Mouse (Mus musculus) MEL (cell line): ENCODE data around the gene Pgm3. TPM values are rescaled to one million over a fixed set of nuclear protein-coding genes. Genes with fewer than 3 reads are reported as not detected.

Experiments
- polyA plus RNA-seq, 2 experiments: library from polyadenylated mRNA; stranded (reverse) in 1 of 2; unstranded in 1 of 2; fragments of >175 nt in 1 of 2; fragments of >200 nt in 1 of 2; gene quantifications; 2 replicates each; pipeline versions ENCODE4 v1.2.1 to v1.2.4; 2012; ENCODE audit warnings: low replicate concordance in 2 of 2, low read depth in 1 of 2; ENCODE audit not compliant: insufficient read length in 2 of 2, insufficient read depth in 1 of 2, missing spikeins in 1 of 2
- total RNA-seq: library from RNA; depleted of rRNA; stranded (reverse); fragments of 300-350 nt; gene quantifications from 2 replicates; pipeline ENCODE4 v1.2.3, GENCODE M21; 2012; rRNA removed

Pgm3 gene
- total and polyA plus RNA-seq, 3 experiments = 10.2 to 10.9 TPM; not detected in 1

Other genes starting within 250 kb of the Pgm3 start
- gene Ube2cbp, start 106.9 kb downstream of the Pgm3 start, total RNA-seq = 4.3 and 6.4 TPM in 2 replicates
- 1 to 10 TPM in 1 of 2 experiments, not detected in 1; 7.2 TPM for gene Ube2cbp, start 106.9 kb downstream of the Pgm3 start, polyA plus RNA-seq
- gene Dop1a, start 104.7 kb downstream of the Pgm3 start, total RNA-seq = 14.6 and 15.0 TPM in 2 replicates
- gene Dop1a, start 104.7 kb downstream of the Pgm3 start, polyA plus RNA-seq = 10 to 100 TPM in 1 of 2 experiments, not detected in 1; 16.8 TPM
- gene Rwdd2a, start 149 bp upstream of the Pgm3 start, total RNA-seq = 0.92 and 1.2 TPM in 2 replicates
- gene Rwdd2a, start 149 bp upstream of the Pgm3 start, polyA plus RNA-seq = 1 to 10 TPM in 1 of 2 experiments, not detected in 1; 2.4 TPM
- 7.1 and 12.1 TPM in 2 replicates for gene Me1, start 124.1 kb upstream of the Pgm3 start, total RNA-seq
- 100 to 1,000 TPM in 1 of 2 experiments, 10 to 100 TPM in 1; 23.4 to 123 TPM for gene Me1, start 124.1 kb upstream of the Pgm3 start, polyA plus RNA-seq
- not detected in 2 replicates for gene Prss35, start 171.8 kb upstream of the Pgm3 start, total RNA-seq
- not detected for gene Prss35, start 171.8 kb upstream of the Pgm3 start, polyA plus RNA-seq